Mouse (Mus musculus) ES-Bruce4 (cell line): ENCODE data around the gene Slc1a3. TPM values are rescaled to one million over a fixed set of nuclear protein-coding genes. Genes with fewer than 3 reads are reported as not detected.

Experiments
- H3K27ac ChIP-seq: 2 replicates; pipeline ENCODE4 v1.5.1; 2012; ENCODE audit warnings: low read length, inconsistent platforms; ENCODE audit not compliant: insufficient read depth
- H3K27me3 ChIP-seq: 2 replicates; pipeline ENCODE4 v1.6.1; 2012; ENCODE audit warnings: mild to moderate bottlenecking, low read length, inconsistent platforms; ENCODE audit not compliant: control insufficient read depth, poor library complexity, insufficient read depth, severe bottlenecking
- H3K36me3 ChIP-seq: 2 replicates; pipeline ENCODE4 v1.6.1; 2012; ENCODE audit warnings: inconsistent platforms, mild to moderate bottlenecking, low read length, moderate library complexity; ENCODE audit not compliant: control insufficient read depth, poor library complexity, insufficient read depth, severe bottlenecking
- H3K4me1 ChIP-seq: one replicate; pipeline ENCODE4 v1.8.1; 2011; ENCODE audit warnings: low read length; ENCODE audit not compliant: control insufficient read depth, insufficient read depth
- H3K4me3 ChIP-seq: 2 replicates; pipeline ENCODE4 v1.5.1; 2011; ENCODE audit warnings: low read depth, mild to moderate bottlenecking, low read length
- H3K9ac ChIP-seq: 2 replicates; pipeline ENCODE4 v1.6.1; 2012; ENCODE audit warnings: low read depth, mild to moderate bottlenecking, inconsistent platforms; ENCODE audit not compliant: poor library complexity, severe bottlenecking
- H3K9me3 ChIP-seq: replicated peaks from 2 replicates; pipeline ENCODE4 v1.6.1; 2012; ENCODE audit warnings: mild to moderate bottlenecking, low read length, inconsistent platforms; ENCODE audit not compliant: control insufficient read depth, poor library complexity, insufficient read depth, severe bottlenecking
- CTCF ChIP-seq: IDR thresholded peaks from one replicate; pipeline ENCODE4 v1.8.1; 2011; ENCODE audit warnings: low read depth, low read length
- EP300 ChIP-seq: IDR thresholded peaks from 2 replicates; pipeline ENCODE4 v1.6.1; 2011; ENCODE audit warnings: low read depth, low read length; ENCODE audit not compliant: insufficient read depth
- POLR2A ChIP-seq: IDR thresholded peaks from one replicate; pipeline ENCODE4 v1.8.1; 2011; ENCODE audit warnings: low read length; ENCODE audit not compliant: insufficient read depth
- polyA plus RNA-seq: library from polyadenylated mRNA; stranded (reverse); fragments of >200 nt; gene quantifications from 2 replicates; pipeline ENCODE4 v1.2.4, GENCODE M21; 2011; ENCODE audit warnings: low read depth; ENCODE audit not compliant: missing spikeins, insufficient read depth, insufficient read length

Slc1a3 gene
- 21.7 and 25.4 TPM in 2 replicates for polyA plus RNA-seq

- no peaks in the 10 kb centered on the region for H3K4me1 ChIP-seq
- no peaks in the 10 kb centered on the region for H3K9me3 ChIP-seq
- H3K36me3 ChIP-seq, result 0 out of 2 replicates have a peak, but pooled peaks cover 5% of the 10 kb centered on the region
- H3K4me3 ChIP-seq, result peak within 1 kb of the TSS; percentile 85
- TF ChIP-seq CTCF, result no peak
- H3K27me3 ChIP-seq, result no peaks in the 10 kb centered on the region
- peak within 1 kb of the TSS; percentile 78 for H3K9ac ChIP-seq
- H3K27ac ChIP-seq, result 0 out of 2 replicates have a peak within 1 kb of the TSS, but pooled peaks have one; percentile 29
These were observed at the start of gene Slc1a3 for GRCm38 (mm10) chr15:8710146-8711006. Slc1a3 (minus strand) TSS chr15:8710764.

- H3K9ac ChIP-seq, result no peak overlapping the region
- TF ChIP-seq CTCF, result no peak
- TF ChIP-seq EP300, result no peak
- TF ChIP-seq POLR2A, result no peak
- H3K9me3 ChIP-seq, result no peaks in the 10 kb centered on the region
- no peaks in the 10 kb centered on the region for H3K36me3 ChIP-seq
- no peaks in the 10 kb centered on the region for H3K4me1 ChIP-seq
- H3K27ac ChIP-seq, result no peak overlapping the region
- no peak overlapping the region for H3K4me3 ChIP-seq
- H3K27me3 ChIP-seq, result no peaks in the 10 kb centered on the region
These were observed 48.5 kb upstream of the Slc1a3 start for GRCm38 (mm10) chr15:8759026-8759425.

GRCm38 (mm10) chr15:8756441-8756840 lies 45.9 kb upstream of the Slc1a3 start:
- no peak for TF ChIP-seq EP300
- TF ChIP-seq CTCF, result no peak
- no peak for TF ChIP-seq POLR2A
- Histone ChIP-seq H3K9me3 (no peaks in the 10 kb centered on the region), H3K36me3 (no peaks in the 10 kb centered on the region)

GRCm38 (mm10) chr15:8749762-8750161 lies 39.2 kb upstream of the Slc1a3 start:
- Histone ChIP-seq H3K4me3 (no peak overlapping the region), H3K9me3 (no peaks in the 10 kb centered on the region), H3K36me3 (no peaks in the 10 kb centered on the region), H3K27ac (peak overlapping the region; percentile 16; the same call in 1 of the 2 replicates), H3K9ac (no peak overlapping the region), H3K27me3 (no peaks in the 10 kb centered on the region; the same call in 1 of the 2 replicates), H3K4me1 (peaks cover 3% of the 10 kb centered on the region)
- TF ChIP-seq CTCF (no peak), POLR2A (no peak), EP300 (no peak)

More at GRCm38 (mm10) chr15:8756441-8756840, 45.9 kb upstream of the Slc1a3 start:
- H3K4me3 ChIP-seq, result no peak overlapping the region
- no peaks in the 10 kb centered on the region for H3K4me1 ChIP-seq
- no peak overlapping the region for H3K9ac ChIP-seq
- H3K27ac ChIP-seq, result no peak overlapping the region
- H3K27me3 ChIP-seq, result no peaks in the 10 kb centered on the region; the same call in 1 of the 2 replicates

GRCm38 (mm10) chr15:8748771-8749170 lies 38.2 kb upstream of the Slc1a3 start:
- Histone ChIP-seq H3K27me3 (no peaks in the 10 kb centered on the region), H3K27ac (no peak overlapping the region), H3K36me3 (no peaks in the 10 kb centered on the region), H3K9ac (no peak overlapping the region), H3K9me3 (no peaks in the 10 kb centered on the region), H3K4me1 (peaks cover 3% of the 10 kb centered on the region), H3K4me3 (no peak overlapping the region)
- TF ChIP-seq CTCF, result no peak
- no peak for TF ChIP-seq POLR2A
- TF ChIP-seq EP300, result peak; percentile 93

GRCm38 (mm10) chr15:8741593-8741992 lies 31.0 kb upstream of the Slc1a3 start:
- H3K27me3 ChIP-seq, result no peaks in the 10 kb centered on the region
- no peak for TF ChIP-seq EP300
- no peak for TF ChIP-seq POLR2A
- TF ChIP-seq CTCF, result no peak
- H3K27ac ChIP-seq, result no peak overlapping the region
- no peaks in the 10 kb centered on the region for H3K36me3 ChIP-seq
- no peak overlapping the region for H3K4me3 ChIP-seq
- no peaks in the 10 kb centered on the region for H3K9me3 ChIP-seq
- H3K9ac ChIP-seq, result no peak overlapping the region
- H3K4me1 ChIP-seq, result no peaks in the 10 kb centered on the region
